ENCODE assay signal across 7 mouse cellular contexts in the genomic region with DNA sequence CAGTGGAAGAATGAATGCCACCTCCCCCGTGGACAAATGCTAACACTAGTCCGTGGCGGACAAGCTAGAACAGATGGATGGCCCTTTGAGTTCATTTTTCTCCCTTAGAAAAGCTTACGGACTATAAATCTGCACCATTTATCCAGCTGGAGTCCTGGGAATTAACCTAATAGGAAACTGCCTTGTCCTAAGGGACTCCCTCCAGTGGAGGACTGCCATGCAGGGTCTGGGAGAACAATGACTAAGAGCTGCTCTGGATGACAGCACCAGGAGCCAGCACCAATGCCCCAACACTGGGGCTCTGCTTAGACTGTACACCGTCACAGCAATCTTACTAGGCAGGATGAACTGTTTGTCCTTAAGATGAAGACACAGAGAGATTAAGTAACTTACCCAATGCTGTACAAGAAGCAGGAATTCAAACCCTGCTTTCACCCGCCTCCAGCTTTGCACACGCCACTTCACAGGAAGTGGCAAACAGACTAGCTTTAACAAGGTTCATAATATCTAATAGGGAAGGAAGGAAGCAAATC. TPM values are rescaled to one million over a fixed set of nuclear protein-coding genes. Genes with fewer than 3 reads are reported as not detected.
DNase-seq lines count a peak whose midpoint lies in the region; ATAC-seq lines count a peak whose summit lies in the region.

No protein-coding gene starts in this region.

- H3K27me3 ChIP-seq in forebrain, embryonic 11.5 days (ENCODE audit: control insufficient read depth, insufficient read depth, low read length) = no peaks in the 10 kb centered on the region

- intact Hi-C loops in gastrocnemius, postnatal 14 days (cut with DNase I; ENCODE audit: low total_unique reads) = no loop called here

- H3K9ac ChIP-seq in forebrain, embryonic 11.5 days (ENCODE audit: low read length) = no peak overlapping the region

- peak; percentile 49 for DNase-seq in lung, postnatal 36 days
- no peak for DNase-seq in lung, postnatal 10 days
- peak; percentile 16 for DNase-seq in adipocyte (ENCODE audit: low spot score)
- peak; percentile 50 for DNase-seq in thymus, postnatal 14 days
- DNase-seq in forebrain, embryonic 11.5 days (ENCODE audit: low spot score) = no peak
- no peak for DNase-seq in gastrocnemius, postnatal 14 days

- 92% methylated on average over 7 of the region's 7 CpGs for WGBS in forebrain, embryonic 11.5 days

- no peaks in the 10 kb centered on the region for H3K4me1 ChIP-seq in forebrain, embryonic 11.5 days (replicated peaks; ENCODE audit: control insufficient read depth, insufficient read depth, low read length)

- H3K9me3 ChIP-seq in forebrain, embryonic 11.5 days (ENCODE audit: control insufficient read depth, low read length) = no peaks in the 10 kb centered on the region

- no peak overlapping the region for H3K4me3 ChIP-seq in forebrain, embryonic 11.5 days (ENCODE audit: low read depth, low read length)

- H3K4me2 ChIP-seq in forebrain, embryonic 11.5 days (ENCODE audit: low read depth, low read length, severe bottlenecking) = no peak overlapping the region

- ATAC-seq in megakaryocyte, adult 5-6 weeks (ENCODE audit: poor library complexity, severe bottlenecking) = peak; percentile 48
- no peak for ATAC-seq in forebrain, embryonic 11.5 days (replicated peaks; ENCODE audit: low FRiP score)

- no peaks in the 10 kb centered on the region for H3K36me3 ChIP-seq in forebrain, embryonic 11.5 days (ENCODE audit: control insufficient read depth, insufficient read depth, low read length)

- no peak overlapping the region for H3K27ac ChIP-seq in forebrain, embryonic 11.5 days (ENCODE audit: low read depth, low read length)

RNA-seq across cellular contexts. Expression of a gene that starts 9.7 kb away (rescaled TPM):
- 4.4 and 5.3 TPM in 2 replicates for total RNA-seq in megakaryocyte, adult 5-6 weeks (2015)
- total RNA-seq in megakaryocyte, adult 5-6 weeks (2017) = 4.9 and 5.0 TPM in 2 replicates
- polyA plus RNA-seq in forebrain, embryonic 11.5 days (2014; fragmentation: Nextera tagmentation; extraction: Ambion mirVana) = 3.4 and 4.0 TPM in 2 replicates
- 1 to 10 TPM; 5.7 to 6.2 TPM for total RNA-seq in gastrocnemius, postnatal 14 days (2021)

Comparison
In these comparisons a context has a peak if more than half of its experiments do, and no peak if none do; other contexts are left out.
1. DNase-seq: peak in lung, postnatal 36 days (single experiment), adipocyte (single experiment) and thymus, postnatal 14 days (single experiment); none in lung, postnatal 10 days (single experiment), forebrain, embryonic 11.5 days (single experiment) and gastrocnemius, postnatal 14 days (single experiment).